In the genomic region with DNA sequence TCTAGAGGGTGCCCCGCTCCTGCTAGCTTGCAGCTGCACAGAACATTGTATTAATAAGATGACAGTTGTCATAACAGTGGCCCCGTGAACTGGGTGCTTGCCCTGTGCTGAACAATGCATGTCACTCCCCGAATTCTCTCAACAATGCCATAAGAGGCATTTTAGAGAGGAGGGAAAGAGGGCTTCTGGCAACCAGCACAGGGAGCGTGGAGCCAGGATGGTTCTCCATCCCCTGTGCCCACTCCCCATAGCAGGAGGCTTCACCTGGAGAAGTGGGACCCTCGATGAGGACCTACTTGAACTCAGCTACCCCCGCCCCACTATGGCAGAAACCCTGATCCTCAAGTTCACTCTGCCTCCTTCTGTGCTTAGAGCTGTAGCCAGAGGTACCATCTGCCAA, we compare ENCODE assay signal across 29 mouse cellular contexts.
"Had no signal": no experiment of that assay in that cellular context is flagged by ENCODE, and none has a peak within 500 bp of the region (broad histone marks: within the 10 kb centered on the region; RNA-seq: fewer than 3 reads in every experiment).

No protein-coding gene starts in this region.

- H3K4me1 ChIP-seq: liver, embryonic 12.5 days; liver, embryonic 13.5 days; liver, embryonic 15.5 days; megakaryocyte, embryonic 14.5 days; midbrain, embryonic 15.5 days had no signal

- H3K4me2 ChIP-seq: limb, embryonic 13.5 days; limb, embryonic 15.5 days; liver, embryonic 11.5 days; liver, embryonic 12.5 days; liver, embryonic 13.5 days; liver, embryonic 15.5 days; lung, embryonic 14.5 days; lung, embryonic 15.5 days; midbrain, embryonic 12.5 days; midbrain, embryonic 13.5 days; midbrain, embryonic 15.5 days; neural tube, embryonic 12.5 days; neural tube, embryonic 13.5 days had no signal

- H3K9ac ChIP-seq: limb, embryonic 13.5 days; limb, embryonic 15.5 days; liver, embryonic 12.5 days; liver, embryonic 13.5 days; liver, embryonic 14.5 days; liver, embryonic 15.5 days; liver, postnatal 0 days; lung, embryonic 14.5 days; lung, embryonic 15.5 days; midbrain, embryonic 12.5 days; midbrain, embryonic 13.5 days; midbrain, embryonic 15.5 days; neural tube, embryonic 12.5 days; neural tube, embryonic 13.5 days had no signal

- H3K4me3 ChIP-seq: left cerebral cortex, adult 2 months; limb, embryonic 13.5 days; limb, embryonic 15.5 days; liver, embryonic 12.5 days; liver, embryonic 13.5 days; liver, embryonic 15.5 days; lung, embryonic 15.5 days; megakaryocyte, embryonic 14.5 days; midbrain, embryonic 10.5 days; midbrain, embryonic 12.5 days; midbrain, embryonic 13.5 days; midbrain, embryonic 15.5 days; myocyte; neural tube, embryonic 12.5 days; neural tube, embryonic 13.5 days had no signal

- H3K27ac ChIP-seq: left cerebral cortex, adult 2 months; limb, embryonic 13.5 days; liver, embryonic 12.5 days; liver, embryonic 13.5 days; liver, embryonic 14.5 days; liver, embryonic 15.5 days; lung, embryonic 15.5 days; macrophage; midbrain, embryonic 12.5 days; midbrain, embryonic 13.5 days; midbrain, embryonic 15.5 days; neural tube, embryonic 12.5 days; neural tube, embryonic 13.5 days had no signal

- H3K9me3 ChIP-seq: limb, embryonic 13.5 days; limb, embryonic 15.5 days; liver, embryonic 12.5 days; liver, embryonic 13.5 days; liver, embryonic 15.5 days; lung, embryonic 15.5 days; megakaryocyte, embryonic 14.5 days; midbrain, embryonic 10.5 days; midbrain, embryonic 12.5 days; midbrain, embryonic 13.5 days; midbrain, embryonic 15.5 days; neural tube, embryonic 12.5 days; neural tube, embryonic 13.5 days had no signal

- H3K27me3 ChIP-seq: limb, embryonic 13.5 days; limb, embryonic 15.5 days; liver, embryonic 15.5 days; lung, embryonic 15.5 days; midbrain, embryonic 12.5 days; midbrain, embryonic 13.5 days; midbrain, embryonic 15.5 days; neural tube, embryonic 13.5 days had no signal

- ATAC-seq: liver, embryonic 12.5 days; liver, postnatal 0 days; lung, postnatal 0 days; midbrain, embryonic 13.5 days; midbrain, embryonic 15.5 days had no signal

- DNase-seq: left cerebral cortex, postnatal 4 days; liver; liver, embryonic 13.5 days; liver, postnatal 0 days; lung, adult 18-20 months; lung, adult 2 months; lung, embryonic 14.5 days; lung, postnatal 10 days; lung, postnatal 14 days; lung, postnatal 36 days; midbrain, embryonic 14.5 days had no signal

- H3K36me3 ChIP-seq: limb, embryonic 13.5 days; limb, embryonic 15.5 days; liver, embryonic 12.5 days; liver, embryonic 13.5 days; liver, embryonic 15.5 days; lung, embryonic 15.5 days; midbrain, embryonic 10.5 days; midbrain, embryonic 12.5 days; midbrain, embryonic 13.5 days; midbrain, embryonic 15.5 days; neural tube, embryonic 12.5 days; neural tube, embryonic 13.5 days had no signal
